Mouse (Mus musculus) testis, adult 2 months (tissue): ENCODE measurements at regions not wholly inside any gene's neighbourhood (a gene's known extent, or its start where the extent isn't known, plus 50 kb on each side); places are given as distances from the start of the nearest gene placed in this dataset.

ENCODE experiments used
- H3K27ac ChIP-seq: fragments of 200-500 bp; 2 replicates; pipeline ENCODE4 v1.5.1; 2012; ENCODE audit warnings: low read depth, low read length; ENCODE audit not compliant: control insufficient read depth, insufficient read depth
- H3K27me3 ChIP-seq: fragments of 200-500 bp; 2 replicates; pipeline ENCODE4 v1.6.1; 2012; ENCODE audit warnings: mild to moderate bottlenecking, low read length, moderate library complexity; ENCODE audit not compliant: control insufficient read depth, insufficient read depth
- H3K36me3 ChIP-seq: fragments of 200-500 bp; 2 replicates; pipeline ENCODE4 v1.6.1; 2012; ENCODE audit warnings: mild to moderate bottlenecking, low read length; ENCODE audit not compliant: control insufficient read depth, insufficient read depth
- H3K4me1 ChIP-seq: fragments of 200-500 bp; 2 replicates; pipeline ENCODE4 v1.6.1; 2012; ENCODE audit warnings: low read length; ENCODE audit not compliant: control insufficient read depth, insufficient read depth
- H3K4me3 ChIP-seq: fragments of 200-500 bp; 2 replicates; pipeline ENCODE4 v1.5.1; 2012; ENCODE audit warnings: low read depth, mild to moderate bottlenecking, low read length, moderate library complexity, mixed read lengths; ENCODE audit not compliant: control insufficient read depth
- CTCF ChIP-seq: fragments of 200-500 bp; IDR thresholded peaks from 2 replicates; pipeline ENCODE4 v1.5.1; 2012; ENCODE audit warnings: low read depth, mild to moderate bottlenecking, inconsistent platforms, low read length, moderate library complexity; ENCODE audit not compliant: control insufficient read depth, insufficient read depth, insufficient replicate concordance
- POLR2A ChIP-seq: fragments of 200-500 bp; IDR thresholded peaks from 2 replicates; pipeline ENCODE4 v1.6.1; 2012; ENCODE audit warnings: low read depth, mild to moderate bottlenecking, inconsistent platforms, low read length, moderate library complexity; ENCODE audit not compliant: control insufficient read depth

DNA sequence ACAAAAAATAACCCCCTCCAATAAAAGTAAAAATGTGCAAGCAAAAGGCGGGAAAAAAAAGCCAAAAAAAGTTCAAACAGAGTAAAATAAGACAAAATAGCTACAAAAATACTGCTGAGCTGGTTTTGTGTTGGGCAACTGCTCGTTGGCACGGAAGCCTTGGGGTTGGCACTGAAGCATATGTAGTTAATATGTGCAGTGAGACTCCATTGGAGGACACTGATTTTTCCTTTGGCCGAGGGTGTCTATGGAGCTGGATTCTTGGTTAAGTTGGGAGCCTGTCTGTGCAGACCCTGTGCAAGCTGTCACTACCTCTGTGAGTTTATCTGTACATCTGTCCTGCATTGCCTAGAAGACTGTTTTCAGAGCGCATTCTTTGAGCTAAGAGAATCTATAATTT, 215.8 kb downstream of the Sec23ip start:
- H3K36me3 ChIP-seq = no peaks in the 10 kb centered on the region
- TF ChIP-seq POLR2A (no peak), CTCF (no peak)
- no peak overlapping the region for H3K4me3 ChIP-seq
- H3K27me3 ChIP-seq = no peaks in the 10 kb centered on the region
- H3K4me1 ChIP-seq = no peaks in the 10 kb centered on the region
- no peak overlapping the region for H3K27ac ChIP-seq

DNA sequence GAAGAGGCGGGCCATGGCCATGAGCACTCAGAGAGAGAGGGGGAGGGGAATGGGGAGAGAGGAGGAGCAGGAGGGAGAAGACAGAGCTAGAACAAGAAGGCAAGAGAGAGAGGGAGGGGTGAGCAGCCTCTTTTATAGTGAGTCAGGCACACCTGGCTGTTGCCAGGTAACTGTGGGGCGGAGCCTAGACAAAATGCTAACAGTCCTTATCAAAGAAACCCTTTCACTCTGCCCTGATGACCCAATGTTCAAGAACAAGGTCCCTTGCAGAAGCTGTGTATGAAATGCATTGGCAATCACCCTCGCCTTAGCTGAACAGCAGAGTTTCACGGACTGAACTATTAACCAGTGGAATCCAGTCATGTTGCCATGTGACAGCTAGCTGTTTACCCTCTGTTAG, 235.2 kb downstream of the Sec23ip start:
- no peak for TF ChIP-seq CTCF
- no peak for TF ChIP-seq POLR2A
- no peaks in the 10 kb centered on the region for H3K27me3 ChIP-seq
- no peaks in the 10 kb centered on the region for H3K4me1 ChIP-seq
- no peak overlapping the region for H3K4me3 ChIP-seq
- H3K36me3 ChIP-seq = no peaks in the 10 kb centered on the region
- no peak overlapping the region for H3K27ac ChIP-seq

GRCm38 (mm10) chr7:128980827-128981226, 236.1 kb downstream of the Sec23ip start:
- TF ChIP-seq CTCF (no peak), POLR2A (no peak)
- H3K27me3 ChIP-seq = no peaks in the 10 kb centered on the region
- H3K4me1 ChIP-seq = no peaks in the 10 kb centered on the region
- H3K27ac ChIP-seq = no peak overlapping the region
- no peaks in the 10 kb centered on the region for H3K36me3 ChIP-seq
- no peak overlapping the region for H3K4me3 ChIP-seq

DNA sequence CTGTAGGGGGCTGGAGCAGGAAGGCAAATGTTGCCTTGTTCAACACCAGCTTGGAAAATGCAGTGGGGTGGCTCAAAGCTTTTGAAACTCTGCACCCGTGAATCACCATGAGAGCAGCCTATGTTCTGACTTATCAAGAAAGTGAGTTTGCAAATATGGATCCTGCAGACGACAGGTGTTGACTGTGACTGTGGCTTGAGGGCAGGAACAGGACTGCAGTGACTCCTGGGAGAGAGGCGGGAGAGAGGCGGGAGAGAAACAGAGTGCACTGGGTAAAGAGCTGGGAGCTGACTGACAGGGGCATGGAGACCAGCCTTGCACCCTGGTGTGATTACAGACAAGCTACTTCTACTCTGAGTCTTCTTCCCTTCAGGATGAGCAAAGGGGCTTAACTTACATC, 254.0 kb downstream of the Sec23ip start:
- TF ChIP-seq CTCF = no peak
- TF ChIP-seq POLR2A = no peak
- H3K27me3 ChIP-seq = no peaks in the 10 kb centered on the region
- H3K36me3 ChIP-seq = no peaks in the 10 kb centered on the region
- H3K4me1 ChIP-seq = no peaks in the 10 kb centered on the region; the same call in 1 of the 2 replicates
- no peak overlapping the region for H3K27ac ChIP-seq
- no peak overlapping the region for H3K4me3 ChIP-seq

- no peaks in the 10 kb centered on the region for H3K36me3 ChIP-seq
These were observed 254.4 kb upstream of the Plpp4 start for GRCm38 (mm10) chr7:129002419-129002818.

GRCm38 (mm10) chr7:129003150-129003549, 253.7 kb upstream of the Plpp4 start:
- H3K27ac ChIP-seq = no peak overlapping the region

More at GRCm38 (mm10) chr7:129002419-129002818, 254.4 kb upstream of the Plpp4 start:
- no peaks in the 10 kb centered on the region for H3K27me3 ChIP-seq
- H3K27ac ChIP-seq = no peak overlapping the region
- H3K4me1 ChIP-seq = no peaks in the 10 kb centered on the region; the same call in 1 of the 2 replicates
- H3K4me3 ChIP-seq = no peak overlapping the region
- TF ChIP-seq CTCF = no peak
- no peak for TF ChIP-seq POLR2A

GRCm38 (mm10) chr7:129016353-129016752, 240.5 kb upstream of the Plpp4 start:
- Histone ChIP-seq H3K4me3 (no peak overlapping the region), H3K27ac (no peak overlapping the region), H3K36me3 (no peaks in the 10 kb centered on the region), H3K27me3 (no peaks in the 10 kb centered on the region), H3K4me1 (no peaks in the 10 kb centered on the region)
- TF ChIP-seq POLR2A (no peak), CTCF (no peak)

More at GRCm38 (mm10) chr7:129003150-129003549, 253.7 kb upstream of the Plpp4 start:
- H3K4me1 ChIP-seq = no peaks in the 10 kb centered on the region
- no peak overlapping the region for H3K4me3 ChIP-seq
- H3K36me3 ChIP-seq = no peaks in the 10 kb centered on the region
- H3K27me3 ChIP-seq = no peaks in the 10 kb centered on the region
- no peak for TF ChIP-seq CTCF
- no peak for TF ChIP-seq POLR2A

DNA sequence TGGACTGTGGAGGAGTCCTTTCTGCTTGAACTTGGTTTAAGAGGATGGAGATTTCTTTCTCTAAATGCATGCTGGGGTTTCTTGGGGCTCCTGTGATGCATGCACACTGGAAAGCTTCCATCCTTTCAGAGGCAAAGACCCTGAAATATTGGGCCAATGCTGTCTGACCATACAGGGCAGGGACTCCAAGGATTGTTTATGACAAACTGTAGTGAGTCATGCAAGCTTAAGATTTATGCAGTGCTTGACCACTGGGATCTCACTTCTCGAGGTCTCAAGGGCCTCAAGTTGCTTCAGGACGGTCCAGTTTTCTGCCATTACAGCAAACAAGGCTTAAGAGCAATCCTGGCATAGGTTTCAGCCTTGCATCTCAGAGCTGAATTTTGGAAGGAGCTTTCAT, 229.7 kb upstream of the Plpp4 start:
- TF ChIP-seq POLR2A (no peak), CTCF (no peak)
- Histone ChIP-seq H3K27me3 (no peaks in the 10 kb centered on the region), H3K4me1 (no peaks in the 10 kb centered on the region), H3K36me3 (no peaks in the 10 kb centered on the region), H3K4me3 (no peak overlapping the region), H3K27ac (no peak overlapping the region)
